Mouse (Mus musculus) spleen, adult 2 months (tissue): ENCODE measurements around the gene Dnaja1.

Experiments used
- CTCF ChIP-seq: fragments of 200-500 bp; IDR thresholded peaks from 2 replicates; pipeline ENCODE4 v1.5.1; 2011; ENCODE audit warnings: mild to moderate bottlenecking, inconsistent platforms; ENCODE audit not compliant: insufficient read depth, insufficient read length, insufficient replicate concordance; ENCODE audit errors: extremely low read depth
- POLR2A ChIP-seq: fragments of 200-500 bp; IDR thresholded peaks from 2 replicates; pipeline ENCODE4 v1.6.1; 2011; ENCODE audit warnings: low read depth, low read length, inconsistent platforms

DNA sequence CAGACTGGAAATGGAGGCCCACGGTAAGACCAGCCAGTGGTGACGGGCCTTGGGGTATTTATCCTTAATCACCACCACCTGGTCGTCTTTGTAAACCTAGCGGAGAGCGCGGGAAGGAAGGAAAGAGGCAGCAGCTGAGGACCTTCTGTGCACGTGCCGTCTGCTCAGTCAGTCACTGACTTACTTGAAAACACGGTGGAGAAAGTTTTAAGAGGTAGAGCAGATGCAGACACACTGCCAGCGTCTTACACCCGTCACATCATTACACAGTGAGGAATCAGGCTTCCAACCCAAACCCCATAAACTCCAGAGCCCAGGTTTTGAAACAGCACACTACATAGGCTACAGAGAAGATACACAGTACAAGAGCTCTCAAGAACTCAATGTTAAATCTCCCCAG, 30.9 kb upstream of the Dnaja1 start:
- TF ChIP-seq CTCF, result no peak
- no peak for TF ChIP-seq POLR2A
